8 mouse cellular contexts compared by ENCODE assay signal in genomic region chr8:106576849-106577555, GRCm38 (mm10). TPM values are rescaled to one million over a fixed set of nuclear protein-coding genes. Genes with fewer than 3 reads are reported as not detected.
DNase-seq lines count a peak whose midpoint lies in the region; ATAC-seq and TF ChIP-seq lines count a peak whose summit lies in the region.

No protein-coding gene starts in this region.

- 12% methylated on average over 6 of the region's 6 CpGs for WGBS in intestine, postnatal 0 days
- WGBS in macrophage (ENCODE audit: missing documents) = 23% methylated on average over 6 of the region's 6 CpGs

- H3K36me3 ChIP-seq in intestine, postnatal 0 days (ENCODE audit: control insufficient read depth, insufficient read depth) = no peaks in the 10 kb centered on the region
- H3K36me3 ChIP-seq in macrophage (ENCODE audit: inconsistent target) = no peaks in the 10 kb centered on the region

- peak overlapping the region; percentile 75 for H3K27ac ChIP-seq in intestine, postnatal 0 days (ENCODE audit: low read depth, low read length)
- H3K27ac ChIP-seq in macrophage = peak overlapping the region; percentile 12; the same call in 1 of the 2 replicates

- H3K9me3 ChIP-seq in intestine, postnatal 0 days (ENCODE audit: control insufficient read depth) = no peaks in the 10 kb centered on the region

- H3K4me1 ChIP-seq in intestine, postnatal 0 days (replicated peaks; ENCODE audit: control insufficient read depth, insufficient read depth, low read length) = no peaks in the 10 kb centered on the region

- peak; percentile 21 for DNase-seq in heart, adult 8-10 months (ENCODE audit: low spot score)
- DNase-seq in heart, postnatal 4 days = no peak
- peak; percentile 62 for DNase-seq in NIH3T3 (ENCODE audit: low read depth)
- DNase-seq in thymus, adult 18-20 months = no peak

- no peak overlapping the region for H3K9ac ChIP-seq in intestine, postnatal 0 days (ENCODE audit: low read depth, low read length)

- H3K4me2 ChIP-seq in intestine, postnatal 0 days (replicated peaks; ENCODE audit: low read depth) = no peak overlapping the region

- H3K4me3 ChIP-seq in intestine, postnatal 0 days (ENCODE audit: low read depth, low read length) = no peak overlapping the region
- H3K4me3 ChIP-seq in macrophage (ENCODE audit: inconsistent target) = no peak overlapping the region

- H3K27me3 ChIP-seq in intestine, postnatal 0 days (replicated peaks; ENCODE audit: control insufficient read depth, insufficient read depth, low read length) = no peaks in the 10 kb centered on the region

- no peak for TF ChIP-seq CTCF in intestine, postnatal 0 days (IDR thresholded peaks at IDR 0.05; ENCODE audit: low read depth)

- peak; percentile 74 for ATAC-seq in intestine, postnatal 0 days
- ATAC-seq in erythroblast, adult 5-6 weeks (replicated peaks; ENCODE audit: low FRiP score, poor library complexity, severe bottlenecking) = no peak
- no peak for ATAC-seq in CD4-positive, CD25-positive, alpha-beta regulatory T cell, adult 4 months

- no peaks in the 10 kb centered on the region for H3K79me2 ChIP-seq in macrophage (ENCODE audit: inconsistent target)

RNA-seq across cellular contexts. Expression of gene Gm10073, which starts 3.7 kb away (rescaled TPM):
- 100 to 1,000 TPM in 3 of 4 experiments, 10 to 100 TPM in 1; 97.6 to 119 (median 113) TPM for total RNA-seq in heart, adult 8-10 months (2022)
- total RNA-seq in heart, postnatal 4 days (2021) = 100 to 1,000 TPM; 125 to 128 TPM
- 8.8 and 9.2 TPM in 2 replicates for polyA plus RNA-seq in intestine, postnatal 0 days (2015; fragmentation: Nextera tagmentation; extraction: Ambion mirVana)
- not detected for total RNA-seq in macrophage (2018; cell fraction: chromatin; rRNA removed)
- 10 to 100 TPM in 1 of 26 experiments, 1 to 10 TPM in 25; 2.5 to 12.4 (median 6.0) TPM for total RNA-seq in macrophage (2018; cell fraction: cytosol; rRNA removed)
- total RNA-seq in macrophage (2018; cell fraction: nucleus; rRNA removed) = 1 to 10 TPM in 4 of 26 experiments, not detected in 22; 1.6 to 2.9 (median 2.3) TPM
- 1.9 to 16.1 TPM (median 13.7 TPM) in 3 replicates for polyA plus RNA-seq in macrophage (2018)
- 20.6 and 31.1 TPM in 2 replicates for total RNA-seq in erythroblast, adult 5-6 weeks (2015; ENCODE audit: low replicate concordance)
- not detected in 2 replicates for total RNA-seq in erythroblast, adult 5-6 weeks (2017; ENCODE audit: low replicate concordance)
- 10 to 100 TPM; 22.4 to 46.0 TPM for polyA plus RNA-seq in CD4-positive, CD25-positive, alpha-beta regulatory T cell, adult 4 months (2017; shearing (Covaris generic))

RNA-seq across cellular contexts. Expression of gene Cdh1, which starts 26.1 kb away (rescaled TPM):
- total RNA-seq in heart, adult 8-10 months (2022) = under 1 TPM in 1 of 4 experiments, not detected in 3; 0.23 TPM
- under 1 TPM; 0.10 to 0.23 TPM for total RNA-seq in heart, postnatal 4 days (2021)
- 82.1 and 88.1 TPM in 2 replicates for polyA plus RNA-seq in intestine, postnatal 0 days (2015; fragmentation: Nextera tagmentation; extraction: Ambion mirVana)
- total RNA-seq in macrophage (2018; cell fraction: chromatin; rRNA removed) = not detected
- under 1 TPM in 20 of 26 experiments, not detected in 6; 0.03 to 0.17 (median 0.09) TPM for total RNA-seq in macrophage (2018; cell fraction: cytosol; rRNA removed)
- under 1 TPM in 10 of 26 experiments, not detected in 16; 0.12 to 0.45 (median 0.15) TPM for total RNA-seq in macrophage (2018; cell fraction: nucleus; rRNA removed)
- 0.06 to 0.20 TPM (median 0.10 TPM) in 3 replicates for polyA plus RNA-seq in macrophage (2018)
- total RNA-seq in erythroblast, adult 5-6 weeks (2015; ENCODE audit: low replicate concordance) = 0.96 and 2.9 TPM in 2 replicates
- 0.84 and 1.2 TPM in 2 replicates for total RNA-seq in erythroblast, adult 5-6 weeks (2017; ENCODE audit: low replicate concordance)
- polyA plus RNA-seq in CD4-positive, CD25-positive, alpha-beta regulatory T cell, adult 4 months (2017; shearing (Covaris generic)) = under 1 TPM; 0.56 to 0.81 TPM

Comparison
In these comparisons a context has a peak if more than half of its experiments do, and no peak if none do; other contexts are left out.
1. DNase-seq: peak in heart, adult 8-10 months (single experiment) and NIH3T3 (single experiment); none in heart, postnatal 4 days (single experiment) and thymus, adult 18-20 months (0 of 2).